In the genomic region with DNA sequence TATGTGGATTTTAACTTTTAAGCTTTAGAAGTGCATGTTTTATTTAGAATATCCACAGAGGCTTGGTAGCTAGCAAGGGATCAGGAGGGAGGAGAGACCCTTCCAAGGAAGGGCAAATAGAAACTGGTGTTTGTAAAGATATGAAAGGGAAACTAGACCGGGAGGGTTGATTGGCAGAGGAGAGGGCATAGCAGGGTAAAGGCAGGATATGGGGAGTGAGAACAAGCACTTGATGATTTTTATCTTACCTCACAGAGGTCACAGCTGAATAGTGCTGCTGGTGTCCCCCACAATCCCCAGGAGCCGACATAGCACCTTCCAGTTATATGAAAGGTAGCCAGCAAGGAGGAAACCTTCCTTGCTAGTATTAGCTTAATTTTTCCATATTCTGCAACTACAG, we compare ENCODE assay signal across 21 mouse cellular contexts.
DNase-seq lines count a peak whose midpoint lies in the region; ATAC-seq and TF ChIP-seq lines count a peak whose summit lies in the region.
"Had no signal": no experiment of that assay in that cellular context is flagged by ENCODE, and none has a peak within 500 bp of the region (broad histone marks: within the 10 kb centered on the region; RNA-seq: fewer than 3 reads in every experiment).

No protein-coding gene starts in this region.

- no peak overlapping the region for H3K27ac ChIP-seq in liver, embryonic 12.5 days
- no peak overlapping the region for H3K27ac ChIP-seq in liver, postnatal 0 days (ENCODE audit: low read depth)
- no peak overlapping the region for H3K27ac ChIP-seq in liver, embryonic 16.5 days (ENCODE audit: low read length)
- H3K27ac ChIP-seq: embryonic facial prominence, embryonic 10.5 days; forebrain, embryonic 13.5 days; heart, embryonic 10.5 days; hindbrain, embryonic 13.5 days; hindbrain, postnatal 0 days had no signal

- no peaks in the 10 kb centered on the region for H3K27me3 ChIP-seq in liver, embryonic 12.5 days (replicated peaks)
- H3K27me3 ChIP-seq in liver, postnatal 0 days (ENCODE audit: insufficient read depth, low read length): no peaks in the 10 kb centered on the region
- no peaks in the 10 kb centered on the region for H3K27me3 ChIP-seq in liver, embryonic 16.5 days (ENCODE audit: control insufficient read depth, insufficient read depth, low read depth, low read length)
- H3K27me3 ChIP-seq: forebrain, embryonic 13.5 days; hindbrain, embryonic 13.5 days had no signal

- peak overlapping the region; percentile 17; the same call in 1 of the 2 replicates for H3K4me2 ChIP-seq in liver, embryonic 12.5 days
- no peak overlapping the region for H3K4me2 ChIP-seq in liver, postnatal 0 days (ENCODE audit: low read depth, low read length)
- H3K4me2 ChIP-seq in liver, embryonic 16.5 days (ENCODE audit: low read depth, low read length): no peak overlapping the region
- H3K4me2 ChIP-seq: forebrain, embryonic 13.5 days; hindbrain, embryonic 13.5 days had no signal

- H3K9ac ChIP-seq in liver, embryonic 12.5 days: no peak overlapping the region
- H3K9ac ChIP-seq in liver, postnatal 0 days (replicated peaks): no peak overlapping the region
- H3K9ac ChIP-seq in liver, embryonic 16.5 days (ENCODE audit: low read depth, low read length): no peak overlapping the region
- H3K9ac ChIP-seq: forebrain, embryonic 13.5 days; forebrain, postnatal 0 days; hindbrain, embryonic 13.5 days had no signal

- WGBS in liver, embryonic 12.5 days (ENCODE audit: insufficient replicate concordance): 19% methylated on average over 2 of the region's 2 CpGs
- 35% methylated on average over 2 of the region's 2 CpGs for WGBS in liver, postnatal 0 days (ENCODE audit: insufficient replicate concordance)
- 31% methylated on average over 2 of the region's 2 CpGs for WGBS in liver, embryonic 16.5 days (ENCODE audit: insufficient replicate concordance)

- no peaks in the 10 kb centered on the region for H3K9me3 ChIP-seq in liver, embryonic 12.5 days (replicated peaks)
- no peaks in the 10 kb centered on the region for H3K9me3 ChIP-seq in liver, postnatal 0 days (ENCODE audit: low read length)
- no peaks in the 10 kb centered on the region for H3K9me3 ChIP-seq in liver, embryonic 16.5 days (replicated peaks; ENCODE audit: control insufficient read depth, low read length)
- H3K9me3 ChIP-seq: embryonic facial prominence, embryonic 10.5 days; forebrain, embryonic 13.5 days; heart, embryonic 10.5 days; hindbrain, embryonic 13.5 days had no signal

- peak; percentile 52; the same call in 1 of the 2 replicates for ATAC-seq in liver, embryonic 12.5 days
- no peak for ATAC-seq in liver, postnatal 0 days
- ATAC-seq in hematopoietic stem cell, adult 5-6 weeks (replicated peaks in 1 of 2; ENCODE audit: insufficient read depth in 1 of 2, low FRiP score in 2 of 2, low TSS enrichment in 1 of 2, low read depth in 1 of 2, poor library complexity in 2 of 2, severe bottlenecking in 2 of 2): peak; percentile 63 to 80
- peak; percentile 47; the same call in 1 of the 2 replicates for ATAC-seq in liver, embryonic 16.5 days (ENCODE audit: low read depth)
- no peak for ATAC-seq in monocyte, adult 5-6 weeks (replicated peaks; ENCODE audit: insufficient number of reproducible peaks, low FRiP score, low TSS enrichment, poor library complexity, severe bottlenecking)
- ATAC-seq: forebrain, embryonic 13.5 days; forebrain, postnatal 0 days; hindbrain, postnatal 0 days had no signal

- TF ChIP-seq CTCF in liver, postnatal 0 days (IDR thresholded peaks at IDR 0.05; ENCODE audit: low read depth): no peak

- H3K4me1 ChIP-seq in liver, embryonic 12.5 days: peaks cover 12% of the 10 kb centered on the region
- H3K4me1 ChIP-seq in liver, postnatal 0 days (ENCODE audit: insufficient read depth): no peaks in the 10 kb centered on the region
- H3K4me1 ChIP-seq in liver, embryonic 16.5 days (ENCODE audit: control insufficient read depth, low read depth, low read length): no peaks in the 10 kb centered on the region
- H3K4me1 ChIP-seq: embryonic facial prominence, embryonic 10.5 days; forebrain, embryonic 13.5 days; heart, embryonic 10.5 days had no signal

- DNase-seq in liver, postnatal 0 days: no peak
- DNase-seq in cerebellum, postnatal 4 days (ENCODE audit: low spot score in 2 of 2): no peak
- no peak for DNase-seq in lung, postnatal 10 days
- DNase-seq: adrenal gland, postnatal 10 days; cerebellum, adult 11 months; cerebellum, adult 8-10 months; cerebellum, postnatal 25 days; forebrain, postnatal 0 days; gastrocnemius, postnatal 36 days; heart, adult 18-20 months; heart, postnatal 10 days; heart, postnatal 4 days had no signal

- no peak for TF ChIP-seq EP300 in liver, postnatal 0 days (IDR thresholded peaks at IDR 0.05; ENCODE audit: low read depth)

- no peaks in the 10 kb centered on the region for H3K36me3 ChIP-seq in liver, embryonic 12.5 days
- no peaks in the 10 kb centered on the region for H3K36me3 ChIP-seq in liver, postnatal 0 days (replicated peaks; ENCODE audit: insufficient read depth, low read length)
- H3K36me3 ChIP-seq in liver, embryonic 16.5 days (ENCODE audit: control insufficient read depth, insufficient read depth): no peaks in the 10 kb centered on the region
- H3K36me3 ChIP-seq: embryonic facial prominence, embryonic 10.5 days; heart, embryonic 10.5 days; hindbrain, embryonic 13.5 days had no signal

- H3K4me3 ChIP-seq in liver, embryonic 12.5 days: no peak overlapping the region
- H3K4me3 ChIP-seq in liver, postnatal 0 days (ENCODE audit: low read depth, low read length): no peak overlapping the region
- H3K4me3 ChIP-seq in liver, embryonic 16.5 days (ENCODE audit: low read depth, low read length): no peak overlapping the region
- H3K4me3 ChIP-seq: embryonic facial prominence, embryonic 10.5 days; forebrain, embryonic 13.5 days; heart, embryonic 10.5 days; hindbrain, embryonic 13.5 days had no signal

Comparison
In these comparisons a context has a peak if more than half of its experiments do, and no peak if none do; other contexts are left out.
1. ATAC-seq: peak in liver, embryonic 12.5 days (single experiment), hematopoietic stem cell, adult 5-6 weeks (2 of 2) and liver, embryonic 16.5 days (single experiment); none in liver, postnatal 0 days (single experiment) and monocyte, adult 5-6 weeks (single experiment).